Mouse (Mus musculus): ENCODE data around the gene Slc17a1. TPM values are rescaled to one million over a fixed set of nuclear protein-coding genes. Genes with fewer than 3 reads are reported as not detected.

Gene Slc17a1
- polyA plus RNA-seq (2014; fragmentation: Illumina TruSeq; extraction: RNeasy Lipid Tissue Mini Kit (QIAGEN cat#74804); ENCODE audit: low read depth, low replicate concordance), result 0.35 TPM

DNA sequence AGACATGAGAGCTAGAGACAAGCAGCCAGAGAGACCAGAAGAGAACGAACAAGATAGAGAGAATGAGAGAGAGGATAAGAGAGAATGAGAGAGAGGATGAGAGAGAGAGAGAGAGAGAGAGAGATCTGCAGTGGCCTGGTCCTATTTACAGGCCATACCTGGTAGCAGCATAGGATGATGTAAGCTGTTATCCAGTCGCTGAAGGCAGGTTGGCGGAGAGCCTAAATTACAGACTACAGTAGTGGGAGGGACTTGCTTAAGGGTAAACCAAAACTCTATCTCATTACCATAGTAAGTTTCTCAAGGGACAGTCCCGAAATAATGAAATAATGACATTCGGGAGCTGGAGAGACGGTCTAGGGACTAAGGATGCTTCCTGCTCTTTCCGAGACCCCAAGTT is at the start of gene Slc17a1:
TSS of gene Slc17a1 (plus strand) at position 346 of the 400 bp plus-strand sequence.

DNA sequence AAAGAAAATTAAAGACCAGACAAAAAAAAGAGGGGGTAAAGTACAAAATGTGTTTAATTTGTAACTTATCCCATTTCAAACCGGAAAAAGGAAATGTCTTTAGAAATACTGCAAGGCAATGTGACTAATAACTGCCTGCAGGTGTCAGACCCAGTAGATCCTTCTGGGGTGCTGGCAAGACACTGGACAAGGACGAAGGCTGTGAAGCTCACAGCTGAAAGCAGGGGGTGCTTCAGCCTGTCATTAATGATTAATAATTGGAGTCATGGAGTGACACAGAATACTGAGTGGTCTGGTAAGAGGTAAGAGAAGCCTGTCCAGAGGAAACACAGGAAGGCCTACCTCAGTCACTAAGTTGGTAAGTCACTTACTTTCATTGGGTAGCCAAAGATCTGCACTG is 28.2 kb upstream of the Slc17a1 start, which contains the start of gene Slc17a3:
TSS of gene Slc17a3 (plus strand) at position 127 of the 400 bp plus-strand sequence.

DNA sequence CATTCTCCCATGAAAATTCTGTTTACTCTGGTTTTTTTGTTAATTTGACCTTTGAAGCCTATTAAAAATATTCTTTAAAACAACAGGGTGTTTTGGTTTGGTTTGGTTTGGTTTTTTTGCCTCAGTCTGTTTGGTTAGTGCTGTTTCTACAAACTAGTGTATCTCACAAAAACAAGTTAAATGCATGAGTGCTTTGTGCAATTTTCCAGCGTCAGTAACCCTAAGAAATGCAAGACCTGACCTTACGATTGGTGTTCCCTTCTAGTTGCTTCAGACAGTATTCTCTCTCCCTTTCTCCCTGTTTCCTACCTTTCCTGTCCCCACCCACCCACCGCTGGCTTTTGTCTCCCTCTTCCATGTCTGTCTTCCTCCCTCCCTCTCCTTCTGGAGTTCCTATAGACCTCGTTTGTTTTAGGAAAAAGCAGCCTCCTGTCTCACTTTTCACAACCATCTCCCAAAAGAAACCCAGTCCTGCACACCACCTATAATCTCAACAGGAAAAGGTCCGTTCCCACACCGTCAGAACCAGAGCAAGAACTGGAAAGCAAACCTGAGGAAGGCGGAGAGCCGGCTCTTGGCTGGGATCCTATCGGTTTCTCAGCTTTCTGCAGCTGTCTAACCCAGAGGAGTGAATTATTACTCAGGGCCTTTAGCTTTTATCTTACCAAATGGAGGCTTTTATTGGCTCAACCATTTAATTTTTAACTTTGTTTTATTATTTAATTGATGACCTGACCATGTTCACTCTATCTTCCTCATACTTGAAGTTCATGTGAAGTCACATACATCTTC is 47.0 kb downstream of the Slc17a1 start, which contains the start of gene Slc17a4:
TSS of gene Slc17a4 (minus strand) at position 634 of the 792 bp plus-strand sequence.

DNA sequence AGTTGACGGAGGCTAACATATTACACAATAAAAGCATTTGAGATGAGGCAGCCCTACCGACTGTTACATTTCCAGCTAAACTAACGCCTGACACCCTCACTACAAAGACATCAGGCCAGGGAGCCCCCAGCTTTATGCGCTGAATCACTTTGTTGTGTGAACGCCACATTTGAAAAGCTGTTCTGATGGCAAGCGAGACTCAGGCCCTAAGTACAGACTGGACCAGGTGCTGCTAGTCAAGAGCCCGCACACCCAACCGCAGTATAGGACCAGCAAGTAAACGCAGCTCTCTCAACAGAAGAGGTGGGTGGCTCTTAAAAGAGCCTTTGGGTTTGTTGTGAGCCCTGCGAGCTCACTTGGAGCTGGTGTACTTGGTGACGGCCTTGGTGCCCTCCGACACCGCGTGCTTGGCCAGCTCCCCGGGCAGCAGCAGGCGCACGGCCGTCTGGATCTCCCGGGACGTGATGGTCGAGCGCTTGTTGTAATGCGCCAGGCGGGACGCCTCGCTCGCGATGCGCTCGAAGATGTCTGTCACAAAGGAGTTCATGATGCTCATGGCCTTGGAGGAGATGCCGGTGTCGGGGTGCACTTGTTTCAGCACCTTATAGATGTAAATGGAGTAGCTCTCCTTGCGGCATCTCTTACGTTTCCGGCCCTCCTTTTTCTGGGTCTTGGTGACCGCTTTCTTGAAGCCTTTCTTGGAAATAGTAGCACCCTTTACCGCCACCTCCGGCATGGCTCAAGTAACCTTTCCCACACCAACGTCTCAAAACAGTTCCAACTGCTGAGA is 66.1 kb downstream of the Slc17a1 start, which contains the start of gene Hist1h2ba:
TSS of gene Hist1h2ba (minus strand) at position 736 of the 790 bp plus-strand sequence.

DNA sequence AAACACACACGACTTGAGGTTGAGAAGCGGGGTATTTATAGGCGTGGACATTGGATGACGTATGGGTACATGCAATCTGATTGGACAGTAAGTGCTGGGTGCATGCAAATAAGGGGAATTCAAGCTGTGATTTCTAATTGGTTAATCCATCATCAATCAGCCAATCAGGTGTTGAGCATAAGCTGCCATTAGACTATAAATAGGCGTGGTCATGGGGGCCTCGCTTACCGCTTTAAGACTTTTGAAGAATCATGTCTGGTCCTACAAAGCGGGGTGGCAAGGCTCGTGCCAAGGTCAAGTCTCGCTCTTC is 66.6 kb downstream of the Slc17a1 start, which contains the start of gene Hist1h2aa:
TSS of gene Hist1h2aa (plus strand) at position 252 of the 310 bp plus-strand sequence.

Other genes with a start within 250 kb of the Slc17a1 start
- gene Hist1h2be, start 246.6 kb upstream of the Slc17a1 start, polyA plus RNA-seq (2014; fragmentation: Illumina TruSeq; extraction: RNeasy Lipid Tissue Mini Kit (QIAGEN cat#74804); ENCODE audit: low read depth, low replicate concordance), result 7.3 TPM
- 3.9 TPM for gene Hist1h1e, start 245.2 kb upstream of the Slc17a1 start, polyA plus RNA-seq (2014; fragmentation: Illumina TruSeq; extraction: RNeasy Lipid Tissue Mini Kit (QIAGEN cat#74804); ENCODE audit: low read depth, low replicate concordance)
- gene Hist1h2ac, start 183.8 kb upstream of the Slc17a1 start, polyA plus RNA-seq (2014; fragmentation: Illumina TruSeq; extraction: RNeasy Lipid Tissue Mini Kit (QIAGEN cat#74804); ENCODE audit: low read depth, low replicate concordance), result 0.42 TPM
- 128 TPM for gene Hist1h2bc, start 183.6 kb upstream of the Slc17a1 start, polyA plus RNA-seq (2014; fragmentation: Illumina TruSeq; extraction: RNeasy Lipid Tissue Mini Kit (QIAGEN cat#74804); ENCODE audit: low read depth, low replicate concordance)
- not detected for gene Hist1h1t, start 171.9 kb upstream of the Slc17a1 start, polyA plus RNA-seq (2014; fragmentation: Illumina TruSeq; extraction: RNeasy Lipid Tissue Mini Kit (QIAGEN cat#74804); ENCODE audit: low read depth, low replicate concordance)
- 0.73 TPM for gene Hist1h4c, start 169.3 kb upstream of the Slc17a1 start, polyA plus RNA-seq (2014; fragmentation: Illumina TruSeq; extraction: RNeasy Lipid Tissue Mini Kit (QIAGEN cat#74804); ENCODE audit: low read depth, low replicate concordance)
- gene Hfe, start 156.9 kb upstream of the Slc17a1 start, polyA plus RNA-seq (2014; fragmentation: Illumina TruSeq; extraction: RNeasy Lipid Tissue Mini Kit (QIAGEN cat#74804); ENCODE audit: low read depth, low replicate concordance), result 35.7 TPM
- gene Hist1h1c, start 128.9 kb upstream of the Slc17a1 start, polyA plus RNA-seq (2014; fragmentation: Illumina TruSeq; extraction: RNeasy Lipid Tissue Mini Kit (QIAGEN cat#74804); ENCODE audit: low read depth, low replicate concordance), result 73.4 TPM
- gene Hist1h3c, start 122.1 kb upstream of the Slc17a1 start, polyA plus RNA-seq (2014; fragmentation: Illumina TruSeq; extraction: RNeasy Lipid Tissue Mini Kit (QIAGEN cat#74804); ENCODE audit: low read depth, low replicate concordance), result not detected
- not detected for gene Hist1h2bb, start 121.0 kb upstream of the Slc17a1 start, polyA plus RNA-seq (2014; fragmentation: Illumina TruSeq; extraction: RNeasy Lipid Tissue Mini Kit (QIAGEN cat#74804); ENCODE audit: low read depth, low replicate concordance)
- not detected for gene Hist1h2ab, start 116.6 kb upstream of the Slc17a1 start, polyA plus RNA-seq (2014; fragmentation: Illumina TruSeq; extraction: RNeasy Lipid Tissue Mini Kit (QIAGEN cat#74804); ENCODE audit: low read depth, low replicate concordance)
- not detected for gene Hist1h3b, start 115.5 kb upstream of the Slc17a1 start, polyA plus RNA-seq (2014; fragmentation: Illumina TruSeq; extraction: RNeasy Lipid Tissue Mini Kit (QIAGEN cat#74804); ENCODE audit: low read depth, low replicate concordance)
- not detected for gene Hist1h4b, start 110.7 kb upstream of the Slc17a1 start, polyA plus RNA-seq (2014; fragmentation: Illumina TruSeq; extraction: RNeasy Lipid Tissue Mini Kit (QIAGEN cat#74804); ENCODE audit: low read depth, low replicate concordance)
- gene Hist1h4a, start 106.5 kb upstream of the Slc17a1 start, polyA plus RNA-seq (2014; fragmentation: Illumina TruSeq; extraction: RNeasy Lipid Tissue Mini Kit (QIAGEN cat#74804); ENCODE audit: low read depth, low replicate concordance), result 2.5 TPM
- not detected for gene Hist1h3a, start 105.4 kb upstream of the Slc17a1 start, polyA plus RNA-seq (2014; fragmentation: Illumina TruSeq; extraction: RNeasy Lipid Tissue Mini Kit (QIAGEN cat#74804); ENCODE audit: low read depth, low replicate concordance)
- not detected for gene Hist1h1a, start 104.1 kb upstream of the Slc17a1 start, polyA plus RNA-seq (2014; fragmentation: Illumina TruSeq; extraction: RNeasy Lipid Tissue Mini Kit (QIAGEN cat#74804); ENCODE audit: low read depth, low replicate concordance)
- 0.15 TPM for gene Trim38, start 97.8 kb upstream of the Slc17a1 start, polyA plus RNA-seq (2014; fragmentation: Illumina TruSeq; extraction: RNeasy Lipid Tissue Mini Kit (QIAGEN cat#74804); ENCODE audit: low read depth, low replicate concordance)
- not detected for gene Slc17a2, start 60.8 kb upstream of the Slc17a1 start, polyA plus RNA-seq (2014; fragmentation: Illumina TruSeq; extraction: RNeasy Lipid Tissue Mini Kit (QIAGEN cat#74804); ENCODE audit: low read depth, low replicate concordance)
- not detected for gene Slc17a3, start 28.3 kb upstream of the Slc17a1 start, polyA plus RNA-seq (2014; fragmentation: Illumina TruSeq; extraction: RNeasy Lipid Tissue Mini Kit (QIAGEN cat#74804); ENCODE audit: low read depth, low replicate concordance)
- gene Slc17a4, start 47.3 kb downstream of the Slc17a1 start, polyA plus RNA-seq (2014; fragmentation: Illumina TruSeq; extraction: RNeasy Lipid Tissue Mini Kit (QIAGEN cat#74804); ENCODE audit: low read depth, low replicate concordance), result not detected
- not detected for gene Hist1h2ba, start 66.4 kb downstream of the Slc17a1 start, polyA plus RNA-seq (2014; fragmentation: Illumina TruSeq; extraction: RNeasy Lipid Tissue Mini Kit (QIAGEN cat#74804); ENCODE audit: low read depth, low replicate concordance)
- gene Hist1h2aa, start 66.7 kb downstream of the Slc17a1 start, polyA plus RNA-seq (2014; fragmentation: Illumina TruSeq; extraction: RNeasy Lipid Tissue Mini Kit (QIAGEN cat#74804); ENCODE audit: low read depth, low replicate concordance), result not detected
- gene Scgn, start 123.5 kb downstream of the Slc17a1 start, polyA plus RNA-seq (2014; fragmentation: Illumina TruSeq; extraction: RNeasy Lipid Tissue Mini Kit (QIAGEN cat#74804); ENCODE audit: low read depth, low replicate concordance), result 0.69 TPM

Measured in adipose tissue, adult 10 weeks (tissue).